Mouse (Mus musculus) olfactory bulb, adult 2 months (tissue): ENCODE measurements around the gene Fem1b.

Experiments used
- CTCF ChIP-seq: fragments of 200-500 bp; IDR thresholded peaks from 2 replicates; pipeline ENCODE4 v1.5.1; 2012; ENCODE audit warnings: low read depth, mild to moderate bottlenecking, low read length, moderate library complexity; ENCODE audit not compliant: insufficient read depth
- POLR2A ChIP-seq: fragments of 200-500 bp; IDR thresholded peaks from 2 replicates; pipeline ENCODE4 v1.6.1; 2012; ENCODE audit warnings: mild to moderate bottlenecking, low read depth, low read length, moderate library complexity; ENCODE audit not compliant: insufficient read depth

DNA sequence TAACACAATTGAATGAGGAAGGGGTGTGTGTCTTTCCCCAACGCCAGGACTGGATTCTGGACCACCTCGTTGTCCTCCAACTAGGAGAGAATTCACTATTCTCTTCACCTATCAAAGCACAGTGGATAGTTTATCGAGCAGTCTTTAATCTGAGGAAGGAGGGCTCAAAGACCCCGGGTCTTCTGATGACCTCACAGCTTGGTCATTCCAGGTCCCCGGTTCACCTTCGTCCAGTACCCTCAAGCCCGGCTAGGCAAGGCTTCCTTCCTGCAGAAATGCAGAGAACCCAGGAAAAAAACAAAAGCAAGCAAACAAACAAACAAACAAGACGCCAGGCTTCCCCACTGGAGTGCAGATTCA is 26.4 kb upstream of the Fem1b start:
- TF ChIP-seq POLR2A (no peak), CTCF (no peak)
